Mouse (Mus musculus): ENCODE measurements at regions not wholly inside any gene's neighbourhood (a gene's known extent, or its start where the extent isn't known, plus 50 kb on each side); places are given as distances from the start of the nearest gene placed in this dataset.

DNA sequence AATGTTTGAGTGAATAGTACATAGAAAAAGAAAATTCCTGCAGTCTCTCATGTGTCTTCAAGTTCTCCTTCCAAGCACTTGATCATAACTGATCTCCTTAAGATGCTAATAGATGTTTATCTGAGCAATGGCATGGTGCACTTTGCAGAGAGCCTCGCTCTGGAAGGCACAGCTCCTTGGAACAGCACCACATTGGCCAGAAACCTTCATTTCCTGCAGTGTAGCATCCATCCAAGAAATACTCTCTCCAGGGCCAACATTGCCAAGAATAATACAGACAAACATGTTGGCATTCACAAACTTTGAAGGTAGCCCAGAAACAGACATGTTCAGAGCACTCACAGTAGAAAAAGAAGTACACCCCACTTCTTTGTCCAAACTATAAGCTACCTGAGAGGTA is 623.7 kb downstream of the 1700064H15Rik start:
- DNase-seq = no peak
- TF ChIP-seq EP300 (IDR thresholded peaks at IDR 0.05; ENCODE audit: low read depth) = no peak
- TF ChIP-seq CTCF (IDR thresholded peaks at IDR 0.05; ENCODE audit: low read depth) = no peak
- no peaks in the 10 kb centered on the region for H3K9me3 ChIP-seq (ENCODE audit: low read length)
- H3K9ac ChIP-seq (replicated peaks) = no peak overlapping the region
- H3K27me3 ChIP-seq (ENCODE audit: insufficient read depth, low read length) = no peaks in the 10 kb centered on the region
- H3K36me3 ChIP-seq (replicated peaks; ENCODE audit: insufficient read depth, low read length) = no peaks in the 10 kb centered on the region
- 48% methylated on average over 1 of the region's 1 CpGs for WGBS (ENCODE audit: insufficient replicate concordance)
- no peak overlapping the region for H3K27ac ChIP-seq (ENCODE audit: low read depth)
- H3K4me3 ChIP-seq (ENCODE audit: low read depth, low read length) = no peak overlapping the region
- no peaks in the 10 kb centered on the region for H3K4me1 ChIP-seq (ENCODE audit: insufficient read depth)
- no peak for ATAC-seq
- no peak overlapping the region for H3K4me2 ChIP-seq (ENCODE audit: low read depth, low read length)

GRCm38 (mm10) chr3:19044566-19044965 is 583.9 kb downstream of the 1700064H15Rik start:
- Histone ChIP-seq H3K4me3 (ENCODE audit: low read depth, low read length) (no peak overlapping the region), H3K27me3 (ENCODE audit: insufficient read depth, low read length) (no peaks in the 10 kb centered on the region), H3K27ac (ENCODE audit: low read depth) (no peak overlapping the region), H3K4me2 (ENCODE audit: low read depth, low read length) (no peak overlapping the region), H3K9me3 (ENCODE audit: low read length) (no peaks in the 10 kb centered on the region), H3K4me1 (ENCODE audit: insufficient read depth) (no peaks in the 10 kb centered on the region), H3K36me3 (replicated peaks; ENCODE audit: insufficient read depth, low read length) (no peaks in the 10 kb centered on the region), H3K9ac (replicated peaks) (no peak overlapping the region)
- ATAC-seq (no peak), DNase-seq (no peak)
- 42% methylated on average over 3 of the region's 3 CpGs for WGBS (ENCODE audit: insufficient replicate concordance)
- TF ChIP-seq CTCF (IDR thresholded peaks at IDR 0.05; ENCODE audit: low read depth) = no peak
- TF ChIP-seq EP300 (IDR thresholded peaks at IDR 0.05; ENCODE audit: low read depth) = no peak

GRCm38 (mm10) chr3:19045933-19046332 is 582.5 kb downstream of the 1700064H15Rik start:
- no peak overlapping the region for H3K4me2 ChIP-seq (ENCODE audit: low read depth, low read length)
- ATAC-seq (no peak), DNase-seq (no peak)
- H3K27ac ChIP-seq (ENCODE audit: low read depth) = no peak overlapping the region
- no peak overlapping the region for H3K9ac ChIP-seq (replicated peaks)
- H3K9me3 ChIP-seq (ENCODE audit: low read length) = no peaks in the 10 kb centered on the region
- no peaks in the 10 kb centered on the region for H3K4me1 ChIP-seq (ENCODE audit: insufficient read depth)
- no peak overlapping the region for H3K4me3 ChIP-seq (ENCODE audit: low read depth, low read length)
- H3K27me3 ChIP-seq (ENCODE audit: insufficient read depth, low read length) = no peaks in the 10 kb centered on the region
- H3K36me3 ChIP-seq (replicated peaks; ENCODE audit: insufficient read depth, low read length) = no peaks in the 10 kb centered on the region
- TF ChIP-seq EP300 (IDR thresholded peaks at IDR 0.05; ENCODE audit: low read depth) (no peak), CTCF (IDR thresholded peaks at IDR 0.05; ENCODE audit: low read depth) (peak; percentile 39)

DNA sequence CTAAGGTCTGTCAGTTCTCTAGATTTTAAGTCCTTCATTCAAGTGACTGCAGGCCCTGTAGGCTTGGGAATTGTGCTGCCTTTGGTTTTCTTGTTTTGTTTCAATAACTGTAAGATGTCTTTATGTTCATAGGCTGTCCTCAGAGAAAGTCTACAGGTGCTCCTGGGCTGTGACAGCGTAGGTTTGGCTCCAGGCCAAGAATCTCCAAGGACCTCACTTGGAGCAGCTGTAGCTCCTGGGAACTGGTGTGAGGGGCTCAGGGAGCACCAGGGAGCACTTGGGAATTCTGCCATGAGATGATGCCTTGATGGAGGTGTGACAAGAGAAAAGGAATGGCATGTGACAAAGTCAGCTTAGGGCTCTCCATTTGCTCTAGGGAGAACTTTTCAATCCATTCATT is 581.9 kb downstream of the 1700064H15Rik start:
- WGBS (ENCODE audit: insufficient replicate concordance) = 59% methylated on average over 1 of the region's 1 CpGs
- no peak for TF ChIP-seq EP300 (IDR thresholded peaks at IDR 0.05; ENCODE audit: low read depth)
- no peak for TF ChIP-seq CTCF (IDR thresholded peaks at IDR 0.05; ENCODE audit: low read depth)
- H3K9me3 ChIP-seq (ENCODE audit: low read length) = no peaks in the 10 kb centered on the region
- H3K4me2 ChIP-seq (ENCODE audit: low read depth, low read length) = no peak overlapping the region
- no peaks in the 10 kb centered on the region for H3K27me3 ChIP-seq (ENCODE audit: insufficient read depth, low read length)
- DNase-seq (no peak), ATAC-seq (no peak)
- no peaks in the 10 kb centered on the region for H3K4me1 ChIP-seq (ENCODE audit: insufficient read depth)
- no peak overlapping the region for H3K4me3 ChIP-seq (ENCODE audit: low read depth, low read length)
- no peak overlapping the region for H3K27ac ChIP-seq (ENCODE audit: low read depth)
- no peak overlapping the region for H3K9ac ChIP-seq (replicated peaks)
- no peaks in the 10 kb centered on the region for H3K36me3 ChIP-seq (replicated peaks; ENCODE audit: insufficient read depth, low read length)

- Histone ChIP-seq H3K4me1 (ENCODE audit: insufficient read depth) (no peaks in the 10 kb centered on the region), H3K9me3 (ENCODE audit: low read length) (no peaks in the 10 kb centered on the region), H3K27me3 (ENCODE audit: insufficient read depth, low read length) (no peaks in the 10 kb centered on the region), H3K9ac (replicated peaks) (no peak overlapping the region), H3K36me3 (replicated peaks; ENCODE audit: insufficient read depth, low read length) (no peaks in the 10 kb centered on the region), H3K27ac (ENCODE audit: low read depth) (no peak overlapping the region), H3K4me3 (ENCODE audit: low read depth, low read length) (no peak overlapping the region), H3K4me2 (ENCODE audit: low read depth, low read length) (no peak overlapping the region)
- TF ChIP-seq CTCF (IDR thresholded peaks at IDR 0.05; ENCODE audit: low read depth) (no peak), EP300 (IDR thresholded peaks at IDR 0.05; ENCODE audit: low read depth) (no peak)
- WGBS (ENCODE audit: insufficient replicate concordance) = 57% methylated on average over 3 of the region's 3 CpGs
- ATAC-seq (no peak), DNase-seq (no peak)
Observed at GRCm38 (mm10) chr3:19055961-19056360, 572.5 kb downstream of the 1700064H15Rik start.

GRCm38 (mm10) chr3:19056623-19057022 is 571.9 kb downstream of the 1700064H15Rik start:
- H3K9ac ChIP-seq (replicated peaks) = no peak overlapping the region
- no peaks in the 10 kb centered on the region for H3K4me1 ChIP-seq (ENCODE audit: insufficient read depth)
- no peak for TF ChIP-seq CTCF (IDR thresholded peaks at IDR 0.05; ENCODE audit: low read depth)
- TF ChIP-seq EP300 (IDR thresholded peaks at IDR 0.05; ENCODE audit: low read depth) = no peak
- no peak overlapping the region for H3K27ac ChIP-seq (ENCODE audit: low read depth)
- H3K9me3 ChIP-seq (ENCODE audit: low read length) = no peaks in the 10 kb centered on the region
- no peaks in the 10 kb centered on the region for H3K36me3 ChIP-seq (replicated peaks; ENCODE audit: insufficient read depth, low read length)
- no peak overlapping the region for H3K4me2 ChIP-seq (ENCODE audit: low read depth, low read length)
- DNase-seq (no peak), ATAC-seq (no peak)
- no peaks in the 10 kb centered on the region for H3K27me3 ChIP-seq (ENCODE audit: insufficient read depth, low read length)
- no peak overlapping the region for H3K4me3 ChIP-seq (ENCODE audit: low read depth, low read length)
- WGBS (ENCODE audit: insufficient replicate concordance) = 38% methylated on average over 9 of the region's 9 CpGs

Data from liver, postnatal 0 days (tissue).